Mouse (Mus musculus) liver, embryonic 12.5 days (tissue): ENCODE results near the gene Ptrh1. TPM values are rescaled to one million over a fixed set of nuclear protein-coding genes. Genes with fewer than 3 reads are reported as not detected.

Source experiments
- ATAC-seq: fragments of 200-750 bp; cut with Nextera tagmentation; 2 replicates; pipeline ENCODE4 v1.8.0; 2017; ENCODE audit warnings: moderate number of reproducible peaks, mild to moderate bottlenecking, moderate library complexity
- H3K27ac ChIP-seq: fragments of 300-500 bp; sonication (generic); 2 replicates; pipeline ENCODE4 v1.5.1; 2016; ENCODE audit warnings: mild to moderate bottlenecking
- H3K27me3 ChIP-seq: fragments of 300-500 bp; sonication (generic); replicated peaks from 2 replicates; pipeline ENCODE4 v1.6.1; 2016; ENCODE audit warnings: mild to moderate bottlenecking, moderate library complexity
- H3K36me3 ChIP-seq: fragments of 300-500 bp; sonication (generic); 2 replicates; pipeline ENCODE4 v1.6.1; 2016; ENCODE audit warnings: mild to moderate bottlenecking, moderate library complexity
- H3K4me1 ChIP-seq: fragments of 300-500 bp; sonication (generic); 2 replicates; pipeline ENCODE4 v1.6.1; 2016
- H3K4me2 ChIP-seq: fragments of 300-500 bp; sonication (generic); 2 replicates; pipeline ENCODE4 v1.6.1; 2016; ENCODE audit warnings: mild to moderate bottlenecking, moderate library complexity
- H3K4me3 ChIP-seq: fragments of 300-500 bp; sonication (generic); 2 replicates; pipeline ENCODE4 v1.5.1; 2016; ENCODE audit warnings: mild to moderate bottlenecking, moderate library complexity
- H3K9ac ChIP-seq: fragments of 300-500 bp; sonication (generic); 2 replicates; pipeline ENCODE4 v1.6.1; 2016; ENCODE audit warnings: mild to moderate bottlenecking, moderate library complexity
- H3K9me3 ChIP-seq: fragments of 300-500 bp; sonication (generic); replicated peaks from 2 replicates; pipeline ENCODE4 v1.6.1; 2016; ENCODE audit warnings: mild to moderate bottlenecking, moderate library complexity
- WGBS: fragments of 180-500 bp; shearing (Covaris S2); methylation state at CpG from one replicate; pipeline ENCODE4 v1.1.7; 2016; ENCODE audit not compliant: insufficient replicate concordance; 5-methylcytosine and 5-hydroxymethylcytosine counted together
- polyA plus RNA-seq: library from polyadenylated mRNA; unstranded; fragments of >200 nt; fragmentation: Nextera tagmentation; extraction: Ambion mirVana; gene quantifications from 2 replicates; pipeline ENCODE4 v1.2.1, GENCODE M21; 2016

Ptrh1 gene
- polyA plus RNA-seq, 1 experiment from 2014 or later, result 3.5 TPM

- no peak overlapping the region for H3K4me2 ChIP-seq
- peaks cover 49% of the 10 kb centered on the region for H3K36me3 ChIP-seq
- H3K9ac ChIP-seq, result peak overlapping the region; percentile 12; the same call in 1 of the 2 replicates
- H3K4me1 ChIP-seq, result peaks cover 19% of the 10 kb centered on the region
- ATAC-seq, result no peak
- H3K27ac ChIP-seq, result no peak overlapping the region
- H3K27me3 ChIP-seq, result no peaks in the 10 kb centered on the region
- H3K4me3 ChIP-seq, result no peak overlapping the region
- WGBS, result 77% methylated on average over 8 of the region's 8 CpGs
- no peaks in the 10 kb centered on the region for H3K9me3 ChIP-seq
Measured at GRCm38 (mm10) chr2:32758503-32758902, 17.1 kb upstream of the Ptrh1 start.

GRCm38 (mm10) chr2:32759001-32759400 lies 16.6 kb upstream of the Ptrh1 start:
- H3K4me2 ChIP-seq, result no peak overlapping the region
- no peak overlapping the region for H3K4me3 ChIP-seq
- H3K9ac ChIP-seq, result no peak overlapping the region
- H3K9me3 ChIP-seq, result no peaks in the 10 kb centered on the region
- H3K36me3 ChIP-seq, result peaks cover 49% of the 10 kb centered on the region
- 65% methylated on average over 2 of the region's 2 CpGs for WGBS
- no peak overlapping the region for H3K27ac ChIP-seq
- ATAC-seq, result no peak
- H3K27me3 ChIP-seq, result no peaks in the 10 kb centered on the region
- H3K4me1 ChIP-seq, result peaks cover 19% of the 10 kb centered on the region

GRCm38 (mm10) chr2:32761361-32761760 lies 14.2 kb upstream of the Ptrh1 start:
- no peak overlapping the region for H3K9ac ChIP-seq
- H3K4me1 ChIP-seq, result peaks cover 19% of the 10 kb centered on the region
- H3K27ac ChIP-seq, result no peak overlapping the region
- no peak overlapping the region for H3K4me2 ChIP-seq
- no peaks in the 10 kb centered on the region for H3K27me3 ChIP-seq
- H3K9me3 ChIP-seq, result no peaks in the 10 kb centered on the region
- 84% methylated on average over 14 of the region's 14 CpGs for WGBS
- H3K4me3 ChIP-seq, result no peak overlapping the region
- no peak for ATAC-seq
- peaks cover 42% of the 10 kb centered on the region for H3K36me3 ChIP-seq

- WGBS, result 92% methylated on average over 4 of the region's 4 CpGs
- no peaks in the 10 kb centered on the region for H3K9me3 ChIP-seq
- peaks cover 20% of the 10 kb centered on the region for H3K4me1 ChIP-seq
- H3K27me3 ChIP-seq, result no peaks in the 10 kb centered on the region
- H3K4me2 ChIP-seq, result no peak overlapping the region
- no peak overlapping the region for H3K27ac ChIP-seq
- ATAC-seq, result no peak
- no peak overlapping the region for H3K4me3 ChIP-seq
- H3K36me3 ChIP-seq, result peaks cover 42% of the 10 kb centered on the region
- no peak overlapping the region for H3K9ac ChIP-seq
Measured at GRCm38 (mm10) chr2:32761859-32762258, 13.7 kb upstream of the Ptrh1 start.

- WGBS, result 59% methylated on average over 3 of the region's 3 CpGs
- peaks cover 23% of the 10 kb centered on the region for H3K4me1 ChIP-seq
- ATAC-seq, result no peak
- peaks cover 42% of the 10 kb centered on the region for H3K36me3 ChIP-seq
- no peak overlapping the region for H3K27ac ChIP-seq
- H3K9me3 ChIP-seq, result no peaks in the 10 kb centered on the region
- no peaks in the 10 kb centered on the region for H3K27me3 ChIP-seq
- H3K4me3 ChIP-seq, result no peak overlapping the region
- no peak overlapping the region for H3K4me2 ChIP-seq
- H3K9ac ChIP-seq, result no peak overlapping the region
Measured at GRCm38 (mm10) chr2:32763353-32763752, 12.2 kb upstream of the Ptrh1 start.

- H3K27me3 ChIP-seq, result no peaks in the 10 kb centered on the region
- H3K36me3 ChIP-seq, result peaks cover 13% of the 10 kb centered on the region; the same call in 1 of the 2 replicates
- H3K9me3 ChIP-seq, result no peaks in the 10 kb centered on the region
- H3K4me3 ChIP-seq, result no peak overlapping the region
- H3K27ac ChIP-seq, result no peak overlapping the region
- no peak overlapping the region for H3K9ac ChIP-seq
- ATAC-seq, result no peak
- H3K4me1 ChIP-seq, result peaks cover 53% of the 10 kb centered on the region
- no peak overlapping the region for H3K4me2 ChIP-seq
- 66% methylated on average over 12 of the region's 12 CpGs for WGBS
Measured at GRCm38 (mm10) chr2:32767241-32767640, 8.3 kb upstream of the Ptrh1 start.

- Histone ChIP-seq H3K27ac (peak overlapping the region; percentile 73), H3K9me3 (no peaks in the 10 kb centered on the region), H3K9ac (no peak overlapping the region), H3K36me3 (0 out of 2 replicates have a peak, but pooled peaks cover 2% of the 10 kb centered on the region), H3K4me2 (peak overlapping the region; percentile 40), H3K4me3 (no peak overlapping the region), H3K4me1 (peaks cover 56% of the 10 kb centered on the region), H3K27me3 (no peaks in the 10 kb centered on the region; the same call in 1 of the 2 replicates)
- peak; percentile 83 for ATAC-seq
- WGBS, result 30% methylated on average over 19 of the region's 19 CpGs
Measured at GRCm38 (mm10) chr2:32768661-32769285, 6.8 kb upstream of the Ptrh1 start.

GRCm38 (mm10) chr2:32769327-32770085 lies 6.1 kb upstream of the Ptrh1 start:
- peaks cover 56% of the 10 kb centered on the region for H3K4me1 ChIP-seq
- no peak overlapping the region for H3K4me3 ChIP-seq
- 0 out of 2 replicates have a peak, but pooled peaks cover 2% of the 10 kb centered on the region for H3K36me3 ChIP-seq
- H3K4me2 ChIP-seq, result peak overlapping the region; percentile 40; the same call in 1 of the 2 replicates
- H3K9ac ChIP-seq, result no peak overlapping the region
- no peaks in the 10 kb centered on the region for H3K9me3 ChIP-seq
- no peaks in the 10 kb centered on the region; the same call in 1 of the 2 replicates for H3K27me3 ChIP-seq
- H3K27ac ChIP-seq, result peak overlapping the region; percentile 73; the same call in 1 of the 2 replicates
- no peak for ATAC-seq
- 79% methylated on average over 5 of the region's 5 CpGs for WGBS

GRCm38 (mm10) chr2:32771886-32772285 lies 3.7 kb upstream of the Ptrh1 start:
- no peak overlapping the region for H3K27ac ChIP-seq
- no peak for ATAC-seq
- 20% methylated on average over 12 of the region's 12 CpGs for WGBS

GRCm38 (mm10) chr2:32772626-32773279 lies 2.8 kb upstream of the Ptrh1 start:
- ATAC-seq, result no peak
- Histone ChIP-seq H3K36me3 (no peaks in the 10 kb centered on the region; the same call in 1 of the 2 replicates), H3K4me2 (no peak overlapping the region), H3K9me3 (no peaks in the 10 kb centered on the region), H3K27me3 (no peaks in the 10 kb centered on the region; the same call in 1 of the 2 replicates), H3K27ac (no peak overlapping the region), H3K4me3 (no peak overlapping the region), H3K9ac (no peak overlapping the region), H3K4me1 (peaks cover 62% of the 10 kb centered on the region)
- WGBS, result 77% methylated on average over 8 of the region's 8 CpGs

More at GRCm38 (mm10) chr2:32771886-32772285, 3.7 kb upstream of the Ptrh1 start:
- Histone ChIP-seq H3K27me3 (no peaks in the 10 kb centered on the region; the same call in 1 of the 2 replicates), H3K4me1 (peaks cover 71% of the 10 kb centered on the region), H3K4me3 (no peak overlapping the region), H3K36me3 (no peaks in the 10 kb centered on the region), H3K9ac (no peak overlapping the region), H3K4me2 (peak overlapping the region; percentile 22), H3K9me3 (no peaks in the 10 kb centered on the region)

GRCm38 (mm10) chr2:32776192-32776591 lies 606 bp downstream of the Ptrh1 start:
- H3K4me3 ChIP-seq, result peak overlapping the region; percentile 71
- ATAC-seq, result no peak
- no peaks in the 10 kb centered on the region; the same call in 1 of the 2 replicates for H3K27me3 ChIP-seq
- no peak overlapping the region for H3K27ac ChIP-seq
- 33% methylated on average over 22 of the region's 22 CpGs for WGBS
- H3K9ac ChIP-seq, result peak overlapping the region; percentile 67
- no peaks in the 10 kb centered on the region; the same call in 1 of the 2 replicates for H3K36me3 ChIP-seq
- H3K4me2 ChIP-seq, result peak overlapping the region; percentile 93
- no peaks in the 10 kb centered on the region for H3K9me3 ChIP-seq
- H3K4me1 ChIP-seq, result peaks cover 33% of the 10 kb centered on the region
